In the genomic region with DNA sequence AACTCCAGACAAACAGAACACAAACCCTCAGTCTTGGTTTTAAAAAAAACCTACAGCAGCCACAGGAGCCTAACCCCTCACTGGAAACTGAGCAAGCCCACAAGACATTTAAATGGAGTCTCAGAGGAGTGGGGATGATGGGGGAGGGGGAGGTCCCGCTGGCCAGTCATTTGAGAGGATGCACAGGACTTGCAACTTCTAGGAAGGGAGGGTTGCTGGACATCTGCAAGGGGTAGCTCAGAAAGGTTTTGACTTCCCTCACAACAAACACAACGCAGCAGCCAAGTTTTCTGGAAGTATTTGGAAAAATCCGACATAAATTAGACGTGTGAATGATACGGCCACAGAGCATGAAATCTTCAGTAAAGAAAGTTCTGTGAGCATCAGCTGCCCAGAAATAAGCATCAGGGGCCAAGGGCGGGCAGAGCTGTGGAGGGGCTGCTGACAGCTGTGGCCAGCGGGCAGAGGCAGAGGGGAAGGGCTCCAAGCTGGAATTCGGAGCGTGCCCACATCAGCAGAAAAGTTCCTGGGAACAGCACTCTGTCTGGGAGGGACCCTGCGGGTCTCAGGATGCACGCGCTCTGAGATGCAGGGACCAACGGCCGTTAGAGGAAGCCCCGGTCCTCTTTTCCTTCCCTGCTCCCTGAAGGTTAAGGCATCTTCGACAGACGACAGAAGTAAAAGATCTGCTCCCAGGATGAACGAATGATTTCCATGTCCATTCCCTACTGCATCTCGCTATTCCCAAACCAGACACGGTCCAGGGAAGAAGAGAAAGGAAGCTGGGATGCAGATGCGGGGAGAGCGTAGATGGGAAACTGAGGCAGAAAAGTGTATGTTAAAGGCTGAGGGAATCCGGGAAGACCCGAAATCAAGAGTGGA, we compare ENCODE assay signal across 8 mouse cellular contexts. TPM values are rescaled to one million over a fixed set of nuclear protein-coding genes. Genes with fewer than 3 reads are reported as not detected.
DNase-seq lines count a peak whose midpoint lies in the region; ATAC-seq lines count a peak whose summit lies in the region.

No protein-coding gene starts in this region.

- no peaks in the 10 kb centered on the region for H3K36me3 ChIP-seq in megakaryocyte, embryonic 14.5 days (replicated peaks; ENCODE audit: low read length)
- H3K36me3 ChIP-seq in heart, embryonic 15.5 days = no peaks in the 10 kb centered on the region
- no peaks in the 10 kb centered on the region for H3K36me3 ChIP-seq in limb, embryonic 11.5 days (ENCODE audit: control insufficient read depth, insufficient read depth, low read length)
- no peaks in the 10 kb centered on the region for H3K36me3 ChIP-seq in midbrain, embryonic 16.5 days (ENCODE audit: control insufficient read depth, insufficient read depth, low read length)

- H3K4me3 ChIP-seq in megakaryocyte, embryonic 14.5 days (replicated peaks) = peak overlapping the region; percentile 92
- H3K4me3 ChIP-seq in heart, embryonic 15.5 days = peak overlapping the region; percentile 70
- H3K4me3 ChIP-seq in limb, embryonic 11.5 days (ENCODE audit: low read depth, low read length) = peak overlapping the region; percentile 73
- peak overlapping the region; percentile 76 for H3K4me3 ChIP-seq in midbrain, embryonic 16.5 days (ENCODE audit: low read depth, low read length)

- H3K27ac ChIP-seq in heart, embryonic 15.5 days = peak overlapping the region; percentile 82
- H3K27ac ChIP-seq in limb, embryonic 11.5 days (replicated peaks; ENCODE audit: low read depth, low read length) = peak overlapping the region; percentile 90
- peak overlapping the region; percentile 83 for H3K27ac ChIP-seq in midbrain, embryonic 16.5 days (ENCODE audit: low read length)

- no peaks in the 10 kb centered on the region for H3K9me3 ChIP-seq in megakaryocyte, embryonic 14.5 days
- no peaks in the 10 kb centered on the region for H3K9me3 ChIP-seq in heart, embryonic 15.5 days (replicated peaks)
- no peaks in the 10 kb centered on the region for H3K9me3 ChIP-seq in limb, embryonic 11.5 days (ENCODE audit: control insufficient read depth, low read length)
- no peaks in the 10 kb centered on the region for H3K9me3 ChIP-seq in midbrain, embryonic 16.5 days (replicated peaks; ENCODE audit: control insufficient read depth, low read length, poor library complexity, severe bottlenecking)

- DNase-seq in embryo, embryonic 10 days (ENCODE audit: low spot score) = peak; percentile 56
- DNase-seq in limb, embryonic 11.5 days (ENCODE audit: low spot score) = peak; percentile 66
- no peak for DNase-seq in T-cell, adult 2 months (ENCODE audit: low spot score)

- peak overlapping the region; percentile 87 for H3K4me2 ChIP-seq in heart, embryonic 15.5 days
- peak overlapping the region; percentile 87 for H3K4me2 ChIP-seq in limb, embryonic 11.5 days (ENCODE audit: low read depth, severe bottlenecking)
- H3K4me2 ChIP-seq in midbrain, embryonic 16.5 days (ENCODE audit: low read length) = peak overlapping the region; percentile 89

- peaks cover 39% of the 10 kb centered on the region for H3K4me1 ChIP-seq in megakaryocyte, embryonic 14.5 days
- peaks cover 11% of the 10 kb centered on the region for H3K4me1 ChIP-seq in heart, embryonic 15.5 days (replicated peaks)
- peaks cover 16% of the 10 kb centered on the region for H3K4me1 ChIP-seq in limb, embryonic 11.5 days (ENCODE audit: control insufficient read depth, insufficient read depth, low read length)
- peaks cover 16% of the 10 kb centered on the region for H3K4me1 ChIP-seq in midbrain, embryonic 16.5 days (ENCODE audit: control insufficient read depth, insufficient read depth, low read length)

- no peak for ATAC-seq in megakaryocyte, adult 5-6 weeks (ENCODE audit: poor library complexity, severe bottlenecking)
- ATAC-seq in heart, embryonic 15.5 days (replicated peaks; ENCODE audit: insufficient number of reproducible peaks, insufficient read depth, low FRiP score, low read depth) = peak; percentile 33; the same call in 1 of the 2 replicates
- no peak for ATAC-seq in limb, embryonic 11.5 days (ENCODE audit: insufficient number of reproducible peaks, low FRiP score, low TSS enrichment, low read depth)
- ATAC-seq in midbrain, embryonic 16.5 days = peak; percentile 47
- ATAC-seq in erythroid progenitor cell, adult 5-6 weeks (replicated peaks; ENCODE audit: low FRiP score, poor library complexity, severe bottlenecking) = no peak

- peaks cover 33% of the 10 kb centered on the region for H3K27me3 ChIP-seq in megakaryocyte, embryonic 14.5 days (replicated peaks)
- H3K27me3 ChIP-seq in heart, embryonic 15.5 days = no peaks in the 10 kb centered on the region
- no peaks in the 10 kb centered on the region for H3K27me3 ChIP-seq in limb, embryonic 11.5 days (ENCODE audit: control insufficient read depth, insufficient read depth, low read length)
- no peaks in the 10 kb centered on the region for H3K27me3 ChIP-seq in midbrain, embryonic 16.5 days (ENCODE audit: control insufficient read depth, insufficient read depth, low read depth, low read length)

- WGBS in heart, embryonic 15.5 days = 2% methylated on average over 24 of the region's 24 CpGs
- 1% methylated on average over 24 of the region's 24 CpGs for WGBS in limb, embryonic 11.5 days
- under 1% methylated on average over 24 of the region's 24 CpGs for WGBS in midbrain, embryonic 16.5 days

- H3K9ac ChIP-seq in heart, embryonic 15.5 days = peak overlapping the region; percentile 74
- H3K9ac ChIP-seq in limb, embryonic 11.5 days (ENCODE audit: low read length) = peak overlapping the region; percentile 93
- H3K9ac ChIP-seq in midbrain, embryonic 16.5 days (ENCODE audit: low read depth, low read length) = peak overlapping the region; percentile 91

RNA-seq across cellular contexts. Expression of a gene that starts 0.9 kb away (rescaled TPM):
- 0.22 TPM in 1 of 2 replicates, not detected in the other for polyA plus RNA-seq in megakaryocyte, embryonic 14.5 days (2012; ENCODE audit: insufficient read depth, low replicate concordance)
- total RNA-seq in megakaryocyte, adult 5-6 weeks (2015) = 58.9 and 65.5 TPM in 2 replicates
- 55.1 and 58.9 TPM in 2 replicates for total RNA-seq in megakaryocyte, adult 5-6 weeks (2017)
- polyA plus RNA-seq in heart, embryonic 15.5 days (2015; fragmentation: Nextera tagmentation; extraction: Ambion mirVana) = 11.7 and 17.5 TPM in 2 replicates
- polyA plus RNA-seq in limb, embryonic 11.5 days (2014; fragmentation: Nextera tagmentation; extraction: Ambion mirVana) = 57.5 and 62.1 TPM in 2 replicates
- polyA plus RNA-seq in midbrain, embryonic 16.5 days (2015; fragmentation: Nextera tagmentation; extraction: Ambion mirVana) = 26.6 and 30.1 TPM in 2 replicates
- 2.9 and 8.8 TPM in 2 replicates for total RNA-seq in erythroid progenitor cell, adult 5-6 weeks (2015; ENCODE audit: low replicate concordance)
- total RNA-seq in erythroid progenitor cell, adult 5-6 weeks (2017; ENCODE audit: low replicate concordance) = 0.39 and 2.2 TPM in 2 replicates

Comparison
In these comparisons a context has a peak if more than half of its experiments do, and no peak if none do; other contexts are left out.
1. ATAC-seq: peak in heart, embryonic 15.5 days (single experiment) and midbrain, embryonic 16.5 days (single experiment); none in megakaryocyte, adult 5-6 weeks (single experiment), limb, embryonic 11.5 days (single experiment) and erythroid progenitor cell, adult 5-6 weeks (single experiment).
2. RNA of a gene that starts 0.9 kb away (polyA plus RNA-seq): 57.5 to 62.1 TPM in limb, embryonic 11.5 days, 26.6 to 30.1 TPM in midbrain, embryonic 16.5 days and 11.7 to 17.5 TPM in heart, embryonic 15.5 days; 0.22 TPM in megakaryocyte, embryonic 14.5 days; every median in the first group is over 10 times any median in the second.
3. Peak in every context shown above with its lines, with median percentiles within 50 percentile points of each other: H3K4me3 ChIP-seq, H3K27ac ChIP-seq, H3K4me2 ChIP-seq and H3K9ac ChIP-seq.